Mouse (Mus musculus) spleen, postnatal 4 days (tissue): Measurements from ENCODE around the gene Cald1.

Experiments
- DNase-seq, 2 experiments: peaks; one replicate each; pipeline ENCODE4 v3.0.0; 2022; ENCODE audit warnings: low spot score in 2 of 2

Gene Cald1

GRCm38 (mm10) chr6:34760023-34760422 lies 161.7 kb downstream of the Cald1 start:
- peak in 1 of 2 experiments; percentile 25 for DNase-seq

- no peak for DNase-seq
Observed at GRCm38 (mm10) chr6:34765721-34766120, 167.4 kb downstream of the Cald1 start.

GRCm38 (mm10) chr6:34769984-34770383 lies 171.7 kb downstream of the Cald1 start:
- no peak for DNase-seq

- DNase-seq: no peak
Observed at GRCm38 (mm10) chr6:34770491-34770890, 172.2 kb downstream of the Cald1 start.

GRCm38 (mm10) chr6:34776396-34776795 lies 178.1 kb downstream of the Cald1 start:
- no peak for DNase-seq

GRCm38 (mm10) chr6:34777094-34777493 lies 178.8 kb downstream of the Cald1 start:
- no peak for DNase-seq

GRCm38 (mm10) chr6:34777981-34778668 lies 179.8 kb downstream of the Cald1 start:
- no peak for DNase-seq

- peak; percentile 94 to 98 for DNase-seq
Observed at GRCm38 (mm10) chr6:34780231-34780942, 182.1 kb downstream of the Cald1 start, which contains the start of gene Agbl3. Gene Agbl3 (plus strand): TSS chr6:34780432.

- no peak for DNase-seq
Observed at GRCm38 (mm10) chr6:34780943-34781289, 182.6 kb downstream of the Cald1 start.

- DNase-seq: no peak
Observed at GRCm38 (mm10) chr6:34782493-34782892, 184.2 kb downstream of the Cald1 start.

GRCm38 (mm10) chr6:34796881-34797280 lies 198.6 kb downstream of the Cald1 start:
- no peak for DNase-seq

- no peak for DNase-seq
Observed at GRCm38 (mm10) chr6:34797887-34798286, 199.6 kb downstream of the Cald1 start.

GRCm38 (mm10) chr6:34805582-34805981 lies 207.3 kb downstream of the Cald1 start:
- DNase-seq: no peak

GRCm38 (mm10) chr6:34810651-34811050 lies 212.4 kb downstream of the Cald1 start:
- no peak for DNase-seq

GRCm38 (mm10) chr6:34824406-34824805 lies 226.1 kb downstream of the Cald1 start:
- no peak for DNase-seq
